Mouse (Mus musculus): ENCODE measurements around the gene Myh2.

DNA sequence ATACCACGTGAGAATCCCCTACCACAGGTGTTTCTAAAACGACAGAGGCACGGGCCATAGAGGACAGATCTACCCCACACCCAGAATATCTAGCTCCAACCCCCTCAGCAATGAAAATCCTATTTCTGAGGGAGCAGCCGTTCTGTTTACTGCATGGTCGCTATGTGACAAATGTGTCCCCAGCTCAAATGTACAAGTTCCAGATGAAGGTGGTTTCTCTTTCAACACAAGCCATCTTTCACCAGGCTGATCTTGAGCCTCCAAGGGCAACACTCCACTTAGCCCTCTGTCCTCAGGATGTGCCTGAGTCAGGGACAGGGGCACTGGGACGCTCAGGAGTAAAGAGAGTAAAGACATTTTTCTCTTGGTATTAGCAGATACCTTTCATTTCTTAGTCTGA, 29.8 kb upstream of the Myh2 start:
- TF ChIP-seq GATA1 (IDR thresholded peaks at IDR 0.05; ENCODE audit: borderline replicate concordance, low read length) (no peak), FLI1 (IDR thresholded peaks at IDR 0.05; ENCODE audit: low read length) (no peak)

All from megakaryocyte, embryonic 14.5 days (primary cell).